Mouse (Mus musculus) liver, embryonic 14.5 days (tissue): ENCODE measurements around the gene Kifap3.

ENCODE experiments used
- CTCF ChIP-seq: IDR thresholded peaks from 2 replicates; pipeline ENCODE4 v1.5.1; 2016; ENCODE audit warnings: antibody characterized with exemption, low read depth, control low read depth
- EP300 ChIP-seq: IDR thresholded peaks from 2 replicates; pipeline ENCODE4 v1.6.1; 2016; ENCODE audit warnings: antibody characterized with exemption, low read depth

DNA sequence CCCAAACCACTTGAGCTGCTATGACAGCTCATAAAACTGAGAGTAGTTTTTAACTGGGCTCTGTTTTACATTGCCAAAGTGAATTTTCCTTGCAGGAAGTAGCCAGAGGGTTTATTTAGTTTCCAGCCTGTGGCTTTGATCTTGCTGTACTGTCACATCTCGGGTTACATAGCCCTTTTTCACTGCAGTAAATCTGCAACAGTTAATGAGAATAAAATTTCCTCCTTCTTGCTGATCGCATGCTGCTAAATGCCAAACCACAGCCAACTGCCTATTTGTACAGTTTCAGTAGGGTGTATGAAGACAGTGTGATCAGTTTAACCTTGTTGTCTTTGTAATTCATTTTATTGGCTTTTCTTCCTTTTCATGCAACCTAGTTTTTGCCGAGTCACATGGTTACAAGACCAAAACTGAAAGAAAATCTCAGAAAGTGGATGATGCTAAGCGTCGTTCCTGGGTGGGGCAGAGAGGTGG, 118.9 kb downstream of the Kifap3 start:
- TF ChIP-seq CTCF (no peak), EP300 (no peak)
